Mouse (Mus musculus): Measurements from ENCODE around the gene Cfap61.

- TF ChIP-seq CTCF (IDR thresholded peaks at IDR 0.05; ENCODE audit: low read depth) = no peak
- TF ChIP-seq EP300 (IDR thresholded peaks at IDR 0.05; ENCODE audit: low read depth) = no peak
Observed at GRCm38 (mm10) chr2:145903983-145904616, 30.5 kb upstream of the Cfap61 start.
